Mouse (Mus musculus) lung, adult 2 months (tissue): ENCODE data around the gene Gm10337.

Experiments
- CTCF ChIP-seq: fragments of 200-500 bp; IDR thresholded peaks from 2 replicates; pipeline ENCODE4 v1.5.1; 2011; ENCODE audit warnings: mild to moderate bottlenecking, low read length, control low read depth; ENCODE audit not compliant: insufficient read depth
- POLR2A ChIP-seq: fragments of 200-500 bp; IDR thresholded peaks from 2 replicates; pipeline ENCODE4 v1.6.1; 2011; ENCODE audit warnings: low read depth, mild to moderate bottlenecking, control low read depth, low read length, borderline replicate concordance; ENCODE audit errors: extremely low read depth

DNA sequence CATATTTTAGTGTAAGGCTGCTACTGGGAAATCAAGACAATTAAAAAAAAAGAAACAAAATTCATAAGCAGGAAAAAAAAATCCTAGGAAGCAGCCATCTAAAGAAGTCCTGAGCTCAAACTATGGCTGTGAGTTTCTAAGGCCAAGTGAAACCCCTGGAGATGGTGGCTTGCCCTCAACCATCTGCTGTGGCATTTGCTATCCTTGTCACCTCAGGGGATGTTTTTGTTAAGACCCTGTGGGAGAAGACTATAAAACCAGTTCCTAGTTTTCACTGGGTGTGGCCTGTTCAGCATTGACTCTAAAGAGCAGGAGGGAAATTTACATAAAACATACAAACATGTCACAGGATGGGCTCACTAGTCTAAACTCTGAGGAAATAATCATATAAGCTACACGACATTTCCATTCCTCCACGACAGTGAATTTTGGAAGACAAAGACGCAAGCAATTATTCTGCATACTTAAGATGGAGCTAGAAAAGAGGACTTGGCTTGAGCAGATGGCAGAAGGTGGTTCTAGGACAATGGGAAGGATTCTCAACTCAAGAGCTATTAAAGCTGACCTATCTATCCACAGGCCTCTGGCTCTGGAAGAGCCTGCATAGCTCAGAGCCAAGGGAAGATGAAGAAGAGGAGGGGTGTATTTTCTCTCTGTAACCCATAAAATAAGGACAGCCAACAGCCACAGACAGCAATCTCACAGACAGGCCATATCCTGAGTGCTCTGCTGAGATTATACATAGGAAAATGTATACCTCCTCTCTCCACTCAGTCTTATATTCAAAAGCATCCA lies 28.8 kb downstream of the Gm10337 start:
- no peak for TF ChIP-seq CTCF
- TF ChIP-seq POLR2A: no peak
